Mouse (Mus musculus) thymus, adult 18-20 months (tissue): ENCODE measurements around the gene Ly86.

Experiments used
- DNase-seq, 2 experiments: peaks; one replicate each; pipeline ENCODE4 v3.0.0; 2022; ENCODE audit warnings: mixed read lengths in 2 of 2

Ly86 gene

GRCm38 (mm10) chr13:37344909-37345772, at the start of gene Ly86:
Ly86 (plus strand) TSS chr13:37345208.
- DNase-seq: peak in 1 of 2 experiments; percentile 11

DNA sequence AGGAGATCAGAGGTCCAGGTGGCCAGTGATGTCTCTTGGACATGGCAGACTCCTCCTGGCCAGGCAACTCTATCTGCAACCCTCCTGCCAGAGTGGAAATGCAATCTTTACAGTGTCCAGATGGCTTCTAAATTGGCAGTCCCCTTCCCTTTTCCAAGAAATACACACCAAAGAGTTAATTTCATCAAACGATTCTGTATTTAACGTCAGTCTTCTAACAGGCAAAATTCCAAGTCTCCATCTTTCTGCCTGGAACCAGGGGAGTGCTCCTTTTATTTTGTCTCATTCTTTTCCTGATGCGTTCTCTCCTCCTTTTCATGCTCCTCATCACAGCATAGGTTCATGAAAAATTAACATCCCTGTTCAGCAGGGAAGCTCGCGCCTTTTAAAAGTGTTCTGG, 47.1 kb upstream of the Ly86 start:
- no peak for DNase-seq

- DNase-seq: no peak
Measured at GRCm38 (mm10) chr13:37298856-37299255, 46.2 kb upstream of the Ly86 start.

- DNase-seq: no peak
Measured at GRCm38 (mm10) chr13:37302877-37303276, 42.1 kb upstream of the Ly86 start.

GRCm38 (mm10) chr13:37308006-37308405, 37.0 kb upstream of the Ly86 start:
- peak in 1 of 2 experiments; percentile 20 for DNase-seq

DNA sequence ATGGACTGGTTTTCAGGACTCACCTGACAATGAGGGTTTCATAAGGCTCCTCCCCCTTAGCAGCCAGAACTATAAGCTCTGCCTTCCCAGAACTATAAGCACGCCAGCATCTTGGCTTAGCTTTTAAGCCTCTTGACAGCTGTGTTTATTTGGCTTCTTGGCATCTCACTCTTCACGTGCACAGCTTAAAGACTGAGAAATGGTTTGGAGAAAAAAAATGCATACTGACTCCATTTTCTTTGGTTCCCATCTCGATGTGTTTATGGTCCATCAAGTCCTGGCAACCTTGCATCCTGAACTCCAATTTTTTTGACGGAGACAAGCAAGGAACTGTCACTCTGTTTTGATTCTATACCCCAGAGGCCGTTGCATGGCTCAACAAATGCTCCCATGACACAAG, 35.7 kb upstream of the Ly86 start:
- no peak for DNase-seq

GRCm38 (mm10) chr13:37310331-37310730, 34.7 kb upstream of the Ly86 start:
- DNase-seq: peak; percentile 30 to 57

DNA sequence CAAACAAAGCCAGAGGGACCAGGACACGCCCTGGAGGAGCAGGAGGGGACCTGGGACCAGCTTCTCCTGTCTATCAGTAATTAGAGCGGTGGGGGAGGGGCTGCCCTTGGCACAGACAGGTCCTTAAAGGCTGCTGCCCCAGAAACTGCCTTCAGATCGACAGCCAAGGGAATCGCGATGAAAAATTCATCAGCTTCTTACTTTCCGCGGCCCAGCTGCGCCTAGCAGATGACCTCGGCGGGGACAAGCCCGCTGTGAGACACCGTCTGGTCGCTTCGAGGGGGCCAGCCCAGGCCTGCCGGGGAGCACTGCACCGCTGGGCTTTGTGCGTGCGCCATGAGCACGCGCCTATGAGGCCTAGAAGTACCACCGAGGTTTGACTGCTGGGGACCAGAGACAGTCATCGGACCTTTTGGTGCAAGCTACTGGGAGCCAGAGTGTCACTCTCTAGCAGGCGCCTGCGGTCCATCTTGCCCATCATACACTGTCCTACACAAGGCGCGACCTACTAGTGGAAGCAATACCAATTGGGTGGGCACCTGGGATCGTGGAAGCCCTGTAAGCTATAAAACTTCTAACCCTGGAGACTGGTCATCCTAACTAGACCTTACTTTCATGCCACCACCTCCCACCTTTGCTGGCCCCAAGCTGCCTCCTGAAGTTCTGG, 33.3 kb upstream of the Ly86 start:
- DNase-seq: peak; percentile 14 to 35

GRCm38 (mm10) chr13:37312222-37312928, 32.6 kb upstream of the Ly86 start:
- DNase-seq: peak; percentile 72 to 84

- no peak for DNase-seq
Measured at GRCm38 (mm10) chr13:37312951-37313350, 32.1 kb upstream of the Ly86 start.

DNA sequence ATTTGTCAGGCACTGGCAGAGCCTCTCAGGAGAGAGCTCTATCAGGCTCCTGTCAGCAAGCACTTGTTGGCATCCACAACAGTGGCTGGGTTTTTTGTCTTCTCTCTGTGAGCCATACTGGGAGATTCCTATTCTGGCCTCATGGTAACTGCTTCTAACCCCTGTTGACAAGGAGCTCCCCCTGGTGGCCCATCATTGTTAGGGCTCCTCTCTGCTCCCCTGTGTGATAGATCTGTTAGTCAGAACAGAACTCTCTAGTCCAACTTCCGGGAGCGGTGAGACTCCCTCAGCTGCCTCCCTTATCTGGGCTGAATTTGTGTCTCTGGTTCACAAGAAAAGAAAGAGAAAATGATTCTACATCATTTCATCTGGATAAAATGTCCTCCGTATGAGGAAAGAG, 19.5 kb upstream of the Ly86 start:
- DNase-seq: peak; percentile 59 to 61

- no peak for DNase-seq
Measured at GRCm38 (mm10) chr13:37329747-37330146, 15.3 kb upstream of the Ly86 start.

DNA sequence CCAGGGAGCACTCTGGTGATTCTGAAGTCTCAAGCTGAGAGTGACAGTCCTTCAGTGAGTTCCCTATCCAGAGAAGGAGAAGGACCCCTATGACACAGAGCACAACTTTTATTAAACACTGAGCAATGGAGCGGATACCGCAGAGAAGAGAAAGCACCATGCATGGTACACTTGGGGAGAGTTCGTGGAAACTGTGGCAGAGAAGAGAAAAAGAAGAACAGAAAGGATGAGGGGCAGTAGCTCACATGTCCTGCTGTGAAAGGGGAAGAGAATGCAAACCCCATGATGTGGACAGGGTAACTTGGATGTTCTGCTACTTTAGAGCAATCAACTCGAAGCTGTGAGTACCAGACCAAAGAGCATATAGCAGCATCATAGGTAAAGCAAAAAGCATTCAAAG, 14.0 kb upstream of the Ly86 start:
- no peak for DNase-seq

- DNase-seq: no peak
Measured at GRCm38 (mm10) chr13:37332779-37333543, 12.0 kb upstream of the Ly86 start.

DNA sequence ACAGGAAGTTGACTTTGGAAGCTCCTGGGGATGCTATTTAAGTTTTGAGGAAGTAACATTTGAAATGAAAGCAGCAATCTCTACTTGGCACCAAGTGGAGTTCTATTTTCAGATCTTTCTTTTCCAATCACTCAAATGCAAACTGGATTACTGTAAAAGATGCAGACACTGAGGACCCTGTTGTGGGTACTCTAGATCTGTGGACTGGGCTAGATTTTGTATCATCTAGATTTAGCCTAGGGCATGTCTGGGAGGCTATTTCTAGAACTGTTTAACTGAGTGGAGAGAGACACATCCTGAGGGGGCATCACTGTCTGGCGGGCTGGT, 11.5 kb upstream of the Ly86 start:
- no peak for DNase-seq

GRCm38 (mm10) chr13:37337269-37337668, 7.7 kb upstream of the Ly86 start:
- DNase-seq: no peak

DNA sequence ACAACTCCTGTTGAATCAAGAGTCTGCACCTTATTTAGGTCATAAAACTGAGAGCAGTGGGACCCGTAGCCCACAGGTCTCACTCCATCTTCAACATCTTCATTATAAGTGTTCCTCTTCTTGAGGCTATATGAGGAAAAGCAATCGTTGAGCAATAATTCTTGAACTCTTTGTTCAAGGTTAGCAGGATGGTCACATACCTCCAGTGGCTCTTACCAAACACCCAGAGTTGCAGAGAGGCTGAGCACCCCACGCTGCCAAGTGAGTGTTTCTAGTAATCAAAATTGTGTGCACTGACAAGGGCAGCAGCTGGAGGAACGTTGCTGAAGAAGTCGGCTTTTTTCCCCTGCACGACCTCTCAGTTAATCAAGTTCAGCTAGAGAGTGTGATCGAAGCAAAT, 7.1 kb upstream of the Ly86 start:
- DNase-seq: no peak

GRCm38 (mm10) chr13:37342804-37343203, 2.2 kb upstream of the Ly86 start:
- DNase-seq: no peak

- DNase-seq: no peak
Measured at GRCm38 (mm10) chr13:37345823-37346222, 815 bp downstream of the Ly86 start.

- DNase-seq: no peak
Measured at GRCm38 (mm10) chr13:37347871-37348595, 3.0 kb downstream of the Ly86 start.

GRCm38 (mm10) chr13:37349051-37349450, 4.0 kb downstream of the Ly86 start:
- no peak for DNase-seq

DNA sequence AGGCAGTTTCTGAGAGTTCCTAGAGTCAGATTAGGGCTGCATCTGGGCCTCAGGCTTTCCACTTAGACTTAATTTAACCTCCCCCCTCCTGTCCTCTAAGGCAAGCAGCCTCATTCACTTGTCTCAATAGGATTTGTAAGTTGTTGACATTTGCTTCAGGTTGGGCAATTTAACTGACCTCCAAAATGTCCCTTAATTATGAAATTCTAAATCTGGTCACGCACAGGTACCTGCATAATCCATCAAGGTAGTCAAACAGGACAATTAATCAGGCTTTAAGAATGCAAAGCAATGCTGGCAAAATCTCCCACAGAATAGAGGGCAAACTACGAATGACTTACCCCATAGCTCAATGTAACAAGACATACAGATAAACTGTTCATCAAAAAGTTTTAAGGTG, 8.0 kb downstream of the Ly86 start:
- no peak for DNase-seq
